Mouse (Mus musculus) heart, adult 11 months (tissue): ENCODE results near the gene Rbp7.
"Not testable (repeated sequence)": the region's sequence is repeated elsewhere in the genome, so short reads cannot be mapped to it uniquely, and the experiment has no call there.

Experiments
- DNase-seq: peaks from one replicate; pipeline ENCODE4 v3.0.0; 2022

Gene Rbp7

DNA sequence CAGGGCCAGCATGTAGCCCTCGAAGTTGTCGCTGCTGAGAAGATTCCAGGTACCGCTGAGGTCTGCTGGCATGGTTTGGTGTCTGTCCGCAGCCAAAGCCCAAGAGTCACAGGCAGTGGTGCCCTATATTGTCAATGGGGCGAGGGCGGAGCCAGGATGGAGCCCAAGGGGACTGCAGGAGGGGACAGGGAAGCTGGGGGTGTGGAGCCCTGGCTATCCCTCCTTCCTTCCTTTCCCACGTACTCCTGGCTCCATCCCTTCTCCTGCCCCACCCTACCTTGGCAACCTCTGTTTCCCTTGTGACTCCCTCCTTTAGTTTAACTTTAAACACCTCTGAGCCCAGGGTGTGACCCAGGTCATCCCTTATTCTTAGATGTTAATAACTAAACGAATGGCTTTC, at the start of gene Rbp7:
Gene Rbp7, minus strand, starts transcription at position 100 of the 400 bp plus-strand sequence.
- peak; percentile 97 for DNase-seq

GRCm38 (mm10) chr4:149504363-149504762, 49.6 kb upstream of the Rbp7 start:
- DNase-seq, result no peak

- no peak for DNase-seq
These were observed 45.0 kb upstream of the Rbp7 start for GRCm38 (mm10) chr4:149499790-149500189.

- no peak for DNase-seq
These were observed 44.1 kb upstream of the Rbp7 start for GRCm38 (mm10) chr4:149498901-149499300.

DNA sequence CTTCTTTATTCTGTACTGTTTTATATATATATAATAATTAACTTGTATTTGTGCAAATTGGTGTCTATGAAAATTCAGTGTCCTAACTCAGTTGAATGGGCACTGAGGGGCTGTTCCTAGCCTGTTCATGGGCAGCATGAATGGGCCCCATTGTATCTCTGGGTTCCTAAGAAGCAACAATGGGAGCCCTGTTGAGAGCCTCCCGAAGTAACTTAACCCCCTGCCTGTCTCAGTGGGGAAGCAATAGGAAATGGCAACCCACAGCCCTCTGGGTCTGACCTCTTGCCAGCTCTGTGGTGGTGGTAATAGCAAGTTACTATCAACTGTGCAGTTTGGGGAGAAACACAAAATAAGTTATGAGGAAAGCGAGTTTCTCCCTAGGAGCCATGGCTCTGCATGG, 41.8 kb upstream of the Rbp7 start:
- DNase-seq, result no peak

GRCm38 (mm10) chr4:149491151-149491550, 36.4 kb upstream of the Rbp7 start:
- no peak for DNase-seq

DNA sequence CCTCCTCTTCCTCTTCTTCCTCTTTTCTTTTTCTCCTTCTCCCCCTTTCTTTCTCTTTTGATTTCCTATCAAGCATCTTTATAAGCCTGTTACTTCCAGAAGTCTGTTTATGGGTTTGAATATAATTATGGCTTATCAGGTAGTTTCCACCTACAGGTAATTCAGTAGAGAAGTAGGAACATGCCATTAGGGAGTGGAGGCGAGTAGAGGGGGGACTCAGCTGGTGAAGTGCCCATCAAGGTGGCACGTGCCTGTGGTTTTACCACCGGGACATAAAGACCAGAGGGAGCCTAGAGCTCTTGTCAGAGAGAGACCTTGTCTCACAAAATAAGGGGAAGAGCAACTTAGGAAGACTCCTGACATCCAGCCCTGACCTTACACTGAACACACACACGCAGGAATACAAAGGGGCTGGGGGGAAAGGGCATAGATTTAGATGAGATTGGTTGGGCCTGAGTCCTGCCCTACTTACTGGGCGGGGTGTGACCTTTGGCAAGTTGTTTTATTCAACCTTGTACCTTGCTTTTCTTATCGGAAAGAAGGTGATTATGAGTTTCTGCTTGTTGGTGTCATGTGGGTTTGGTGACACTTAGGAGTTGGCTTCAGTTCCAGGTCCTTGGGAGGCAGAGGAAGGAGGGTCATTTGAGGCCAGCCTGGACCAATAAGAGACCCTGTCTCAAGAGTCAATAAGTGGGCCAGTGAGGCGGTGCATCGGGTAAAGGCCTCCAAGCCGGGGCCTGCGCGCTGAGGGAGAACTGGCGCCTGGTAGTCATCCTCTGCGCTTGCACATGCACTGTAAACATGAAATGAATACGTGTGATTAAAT, 34.9 kb upstream of the Rbp7 start:
- DNase-seq, result peak; percentile 98

GRCm38 (mm10) chr4:149487729-149488128, 33.0 kb upstream of the Rbp7 start:
- DNase-seq, result no peak

- no peak for DNase-seq
These were observed 31.0 kb upstream of the Rbp7 start for GRCm38 (mm10) chr4:149485825-149486206.

GRCm38 (mm10) chr4:149485053-149485824, 30.5 kb upstream of the Rbp7 start, which contains the start of the genes Nmnat1 and Lzic:
TSS of gene Nmnat1 (minus strand) at chr4:149485202.
TSS of gene Lzic (plus strand) at chr4:149485229.
- DNase-seq, result peak; percentile 99

DNA sequence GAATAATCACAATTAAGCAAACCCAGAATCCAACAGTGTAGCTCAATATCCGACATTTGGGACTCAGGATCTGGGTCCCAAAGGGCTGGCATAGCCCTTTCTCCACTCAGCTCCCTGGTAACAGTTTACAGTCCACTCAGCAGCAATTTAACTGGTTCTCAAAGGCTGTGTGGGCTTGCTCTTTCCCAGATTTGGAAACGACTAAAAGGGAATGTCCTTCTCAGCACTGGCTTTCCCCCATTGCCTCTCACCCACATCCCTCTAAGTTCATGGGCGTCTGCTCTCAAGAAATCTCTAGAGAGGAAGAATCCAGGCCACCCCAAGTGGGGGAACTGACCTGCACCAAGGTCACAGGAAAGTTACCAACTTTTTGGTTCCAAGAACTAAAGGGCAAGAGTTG, 29.8 kb upstream of the Rbp7 start:
- DNase-seq, result no peak

DNA sequence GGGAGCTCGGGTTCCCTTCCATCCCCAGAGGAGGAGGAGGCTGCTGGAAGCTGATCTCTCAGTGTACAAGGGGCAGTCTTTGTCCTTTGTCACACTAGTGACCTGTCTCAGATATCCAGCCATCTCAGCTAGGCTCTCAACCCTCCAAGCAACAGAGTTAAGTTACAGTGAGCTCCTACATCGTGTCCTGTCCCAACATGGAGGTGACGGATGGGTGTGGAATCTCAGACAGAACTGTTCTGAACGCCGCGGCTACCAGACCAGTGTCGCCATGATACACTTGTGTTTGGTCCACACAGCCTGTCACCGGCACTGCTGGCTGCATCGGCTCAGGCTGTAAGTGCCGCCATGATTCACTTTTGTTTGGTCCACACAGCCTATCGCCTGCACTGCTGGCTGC, 22.3 kb upstream of the Rbp7 start, which contains the start of gene Tmem274:
Gene Tmem274, plus strand, starts transcription at position 301 of the 400 bp plus-strand sequence.
- DNase-seq, result no peak

GRCm38 (mm10) chr4:149475096-149475495, 20.3 kb upstream of the Rbp7 start:
- DNase-seq, result no peak

DNA sequence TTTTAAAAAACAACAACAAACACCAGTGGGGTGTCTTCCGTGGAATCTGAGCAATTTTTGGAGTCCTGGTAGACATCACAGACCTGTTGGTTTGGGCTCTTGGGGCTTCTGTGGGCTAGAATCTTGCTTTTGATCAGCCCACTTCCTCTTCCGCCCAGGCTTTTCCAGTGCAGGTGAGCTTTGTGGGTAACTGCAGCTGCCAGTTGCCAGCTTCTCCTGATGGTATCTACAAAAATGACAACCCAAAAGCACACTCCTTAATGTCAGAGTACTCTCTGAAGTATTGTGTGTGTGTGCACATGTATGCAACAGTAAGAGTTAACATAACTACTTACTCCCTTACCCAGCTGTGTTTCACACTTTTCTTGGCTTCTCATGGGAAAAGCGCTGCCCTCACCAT, 14.8 kb upstream of the Rbp7 start:
- no peak for DNase-seq

DNA sequence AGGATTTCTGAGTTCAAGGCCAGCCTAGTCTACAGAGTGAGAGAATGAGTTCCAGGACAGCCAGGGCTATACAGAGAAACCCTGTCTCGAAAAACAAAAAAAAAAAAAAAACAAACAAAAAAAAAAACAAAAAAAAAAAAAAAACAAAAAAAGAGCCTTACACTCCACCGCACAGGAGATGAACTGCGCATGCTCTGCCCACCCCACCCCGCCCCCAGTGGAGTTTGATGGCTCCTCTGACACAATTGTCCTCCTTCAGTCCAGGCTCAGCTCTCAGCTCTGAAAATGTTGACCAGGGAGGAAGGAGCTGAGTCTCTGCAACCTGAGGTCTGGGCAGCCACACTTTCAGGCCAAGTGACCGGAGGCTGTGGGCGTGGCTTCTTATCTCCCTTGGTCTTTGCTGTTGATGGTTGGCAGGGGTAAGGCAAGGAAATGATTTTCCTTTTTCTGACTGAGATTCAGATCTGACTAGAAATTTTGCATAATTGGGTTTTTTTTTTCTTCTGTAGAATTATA, 8.7 kb upstream of the Rbp7 start:
- no peak for DNase-seq

DNA sequence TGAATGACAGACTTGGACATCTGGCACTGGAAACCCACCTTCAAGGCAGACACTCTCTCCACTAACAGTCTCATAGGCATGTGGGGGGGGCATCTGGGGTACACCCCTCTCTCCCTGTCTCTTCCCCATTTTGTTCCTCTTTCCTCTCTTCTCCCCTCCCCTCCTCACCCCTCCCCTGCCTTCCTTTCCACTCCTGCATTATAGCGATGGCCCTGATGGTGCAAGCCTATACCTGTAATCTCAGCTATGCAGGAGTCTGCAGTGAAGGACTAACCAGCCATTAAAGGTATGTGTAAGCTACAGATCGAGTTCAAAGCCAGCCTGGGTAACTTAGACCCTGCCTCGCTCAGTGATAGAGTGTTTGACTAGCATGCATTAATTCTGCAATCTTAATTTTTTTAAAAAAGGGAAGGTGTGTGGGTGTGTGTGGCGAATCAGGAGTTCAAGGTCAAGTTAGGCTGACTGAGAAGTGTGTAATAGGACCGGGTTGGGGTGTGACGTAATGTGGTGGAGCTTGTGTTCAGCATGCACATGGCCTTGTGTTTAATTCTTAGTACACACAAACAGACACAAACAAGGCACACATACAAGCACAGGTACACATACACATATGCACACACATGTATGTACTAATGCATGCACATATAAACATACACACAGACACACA, 7.7 kb upstream of the Rbp7 start:
- DNase-seq, result no peak

GRCm38 (mm10) chr4:149461579-149462304, 7.0 kb upstream of the Rbp7 start:
- DNase-seq, result peak; percentile 96

DNA sequence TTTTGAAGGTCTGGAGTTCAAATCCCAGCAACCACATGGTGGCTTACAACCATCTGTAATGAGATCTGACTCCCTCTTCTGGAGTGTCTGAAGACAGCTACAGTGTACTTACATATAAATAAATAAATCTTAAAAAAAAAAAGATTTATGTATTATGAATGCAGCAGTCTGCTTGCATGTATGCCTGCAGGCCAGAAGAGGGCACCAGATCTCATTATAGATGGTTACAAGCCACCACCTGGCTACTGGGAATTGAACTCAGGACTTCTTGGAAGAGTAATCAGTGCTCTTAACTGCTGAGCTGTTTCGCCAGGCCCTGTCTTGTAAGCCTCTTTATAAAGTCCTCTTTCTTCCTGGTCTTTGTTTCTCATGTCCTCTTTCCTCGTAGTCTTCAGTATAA, 5.7 kb upstream of the Rbp7 start:
- not testable (repeated sequence) for DNase-seq

DNA sequence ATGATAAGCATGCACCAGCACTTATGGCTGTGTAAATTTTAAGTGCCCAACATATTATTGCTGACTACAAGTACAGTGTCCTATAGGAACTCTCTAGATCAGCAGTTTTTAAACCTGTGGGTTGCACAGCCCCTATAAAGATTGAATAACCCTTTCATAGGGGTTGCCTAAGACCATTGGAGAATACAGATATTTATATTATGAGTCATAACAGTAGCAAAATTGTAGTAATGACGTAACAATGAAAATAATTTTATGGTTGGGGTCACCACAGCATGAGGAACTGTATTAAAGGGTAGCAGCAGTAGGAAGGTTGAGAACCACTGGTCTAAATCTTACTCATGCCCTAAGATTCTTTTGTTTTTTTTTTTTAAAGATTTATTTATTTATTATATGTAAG, 4.6 kb upstream of the Rbp7 start:
- no peak for DNase-seq

- no peak for DNase-seq
These were observed 3.7 kb upstream of the Rbp7 start for GRCm38 (mm10) chr4:149458526-149458925.

GRCm38 (mm10) chr4:149457831-149458430, 3.2 kb upstream of the Rbp7 start:
- peak; percentile 97 for DNase-seq

DNA sequence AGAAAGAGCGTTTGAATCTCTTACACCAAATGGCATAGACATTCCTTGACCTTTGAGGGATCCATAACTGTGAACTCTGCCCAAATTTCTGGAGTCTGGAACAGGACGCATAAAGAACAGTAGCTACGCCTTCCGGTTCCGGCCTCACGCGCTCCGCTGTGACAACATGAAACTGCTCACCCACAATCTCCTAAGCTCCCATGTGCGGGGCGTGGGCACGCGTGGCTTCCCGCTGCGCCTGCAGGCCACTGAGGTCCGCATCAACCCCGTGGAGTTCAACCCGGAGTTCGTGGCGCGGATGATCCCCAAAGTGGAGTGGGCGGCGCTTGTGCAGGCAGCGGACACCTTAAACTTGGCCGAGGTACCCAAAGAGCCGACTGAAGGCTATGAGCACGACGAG, 2.4 kb upstream of the Rbp7 start:
- not testable (repeated sequence) for DNase-seq
